Mouse (Mus musculus) testis, postnatal 14 days (tissue): ENCODE measurements around the gene U2af2.
"Not testable (repeated sequence)": the region's sequence is repeated elsewhere in the genome, so short reads cannot be mapped to it uniquely, and the experiment has no call there.

Source experiments
- DNase-seq: peaks from one replicate; pipeline ENCODE4 v3.0.0; 2021; ENCODE audit warnings: low spot score

The U2af2 gene

GRCm38 (mm10) chr7:5061774-5062359, at the start of gene U2af2:
U2af2 (plus strand) TSS chr7:5062143.
- peak; percentile 95 for DNase-seq

GRCm38 (mm10) chr7:5012681-5013513, 49.0 kb upstream of the U2af2 start:
- no peak for DNase-seq

- DNase-seq = peak; percentile 95
These were observed 47.5 kb upstream of the U2af2 start, which contains the start of the genes Zfp524 and Fiz1 for GRCm38 (mm10) chr7:5014251-5015117. Zfp524 (plus strand) TSS chr7:5014415. Fiz1 (minus strand) TSS chr7:5014697.

GRCm38 (mm10) chr7:5015118-5016001, 46.6 kb upstream of the U2af2 start, which contains the start of gene Gm44973:
Gm44973 (plus strand) TSS chr7:5015496.
- peak; percentile 94 for DNase-seq

GRCm38 (mm10) chr7:5016057-5016456, 45.9 kb upstream of the U2af2 start:
- no peak for DNase-seq

- no peak for DNase-seq
These were observed 45.0 kb upstream of the U2af2 start for GRCm38 (mm10) chr7:5016920-5017319.

- DNase-seq = no peak
These were observed 44.6 kb upstream of the U2af2 start for GRCm38 (mm10) chr7:5017352-5017751.

GRCm38 (mm10) chr7:5017931-5018330, 44.0 kb upstream of the U2af2 start:
- no peak for DNase-seq

GRCm38 (mm10) chr7:5019576-5019975, 42.4 kb upstream of the U2af2 start:
- DNase-seq = not testable (repeated sequence)

- DNase-seq = peak; percentile 98
These were observed 41.8 kb upstream of the U2af2 start, which contains the start of the genes Zfp865 and Ccdc106 for GRCm38 (mm10) chr7:5020000-5020681. Zfp865 (plus strand) TSS chr7:5020376. Ccdc106 (plus strand) TSS chr7:5020553.

- DNase-seq = no peak
These were observed 41.3 kb upstream of the U2af2 start for GRCm38 (mm10) chr7:5020685-5021084.

- DNase-seq = no peak
These were observed 40.7 kb upstream of the U2af2 start for GRCm38 (mm10) chr7:5021197-5021596.

GRCm38 (mm10) chr7:5029543-5029942, 32.4 kb upstream of the U2af2 start:
- DNase-seq = no peak

GRCm38 (mm10) chr7:5029946-5030345, 32.0 kb upstream of the U2af2 start:
- DNase-seq = no peak

GRCm38 (mm10) chr7:5030554-5031275, 31.2 kb upstream of the U2af2 start:
- DNase-seq = peak; percentile 22

- no peak for DNase-seq
These were observed 30.4 kb upstream of the U2af2 start for GRCm38 (mm10) chr7:5031496-5031895.

- DNase-seq = no peak
These were observed 28.1 kb upstream of the U2af2 start, which contains the start of gene 4632433K11Rik for GRCm38 (mm10) chr7:5033818-5034217. 4632433K11Rik (plus strand) TSS chr7:5034118.

- DNase-seq = no peak
These were observed 26.3 kb upstream of the U2af2 start for GRCm38 (mm10) chr7:5035628-5036027.

GRCm38 (mm10) chr7:5036136-5036535, 25.8 kb upstream of the U2af2 start:
- no peak for DNase-seq

GRCm38 (mm10) chr7:5037026-5037425, 24.9 kb upstream of the U2af2 start:
- no peak for DNase-seq
